Mouse (Mus musculus) left cerebral cortex, adult 2 months (tissue): ENCODE measurements around the gene Galr2. TPM values are rescaled to one million over a fixed set of nuclear protein-coding genes. Genes with fewer than 3 reads are reported as not detected.

Source experiments
- DNase-seq, 2 experiments: peaks; one replicate each; pipeline ENCODE4 v3.0.0; 2021 to 2022; ENCODE audit warnings: low spot score in 2 of 2, mixed read lengths in 1 of 2; ENCODE audit errors: extremely low spot score in 1 of 2
- H3K27ac ChIP-seq: fragments of 200-600 bp; 2 replicates; pipeline ENCODE4 v1.8.1; 2022
- H3K4me3 ChIP-seq: fragments of 200-600 bp; 2 replicates; pipeline ENCODE4 v1.8.1; 2022
- CTCF ChIP-seq: fragments of 200-600 bp; IDR thresholded peaks from 2 replicates; pipeline ENCODE4 v1.8.1; 2022; ENCODE audit warnings: antibody characterized with exemption, mild to moderate bottlenecking, moderate library complexity
- intact Hi-C: fragments of 180-260 bp; cut with DNase I; formaldehyde crosslinking; loops from one replicate; pipeline ENCODE4 v1.15.1; 2025
- total RNA-seq, 2 experiments: library from RNA; stranded (reverse); gene quantifications; 2 replicates each; pipeline ENCODE4 v1.2.3; 2021

Gene Galr2
- total RNA-seq, 2 experiments from 2014 or later = not detected

- TF ChIP-seq CTCF = no peak
- Histone ChIP-seq H3K4me3 (no peak overlapping the region), H3K27ac (no peak overlapping the region)
- intact Hi-C loops = no loop called here
- DNase-seq = no peak
Observed at GRCm38 (mm10) chr11:116254627-116255026, 26.1 kb upstream of the Galr2 start.

- DNase-seq = no peak
- intact Hi-C loops = no loop called here
- Histone ChIP-seq H3K27ac (no peak overlapping the region), H3K4me3 (no peak overlapping the region)
- no peak for TF ChIP-seq CTCF
Observed at GRCm38 (mm10) chr11:116255090-116255981, 25.4 kb upstream of the Galr2 start.

- no peak for DNase-seq
Observed at GRCm38 (mm10) chr11:116255982-116256675, 24.6 kb upstream of the Galr2 start.

GRCm38 (mm10) chr11:116259461-116259860 is 21.3 kb upstream of the Galr2 start:
- H3K4me3 ChIP-seq = no peak overlapping the region
- no peak overlapping the region for H3K27ac ChIP-seq
- intact Hi-C loops = no loop called here
- TF ChIP-seq CTCF = no peak
- no peak for DNase-seq

More at GRCm38 (mm10) chr11:116255982-116256675, 24.6 kb upstream of the Galr2 start:
- no peak for TF ChIP-seq CTCF
- no peak overlapping the region for H3K4me3 ChIP-seq
- peak overlapping the region; percentile 15; the same call in 1 of the 2 replicates for H3K27ac ChIP-seq
- intact Hi-C loops = no loop called here

GRCm38 (mm10) chr11:116260259-116260658 is 20.5 kb upstream of the Galr2 start:
- no peak overlapping the region for H3K27ac ChIP-seq
- intact Hi-C loops = no loop called here
- no peak overlapping the region for H3K4me3 ChIP-seq
- TF ChIP-seq CTCF = no peak
- no peak for DNase-seq

GRCm38 (mm10) chr11:116265352-116265751 is 15.4 kb upstream of the Galr2 start:
- intact Hi-C loops = no loop called here
- TF ChIP-seq CTCF = no peak
- no peak overlapping the region for H3K4me3 ChIP-seq

GRCm38 (mm10) chr11:116265850-116266249 is 14.9 kb upstream of the Galr2 start:
- TF ChIP-seq CTCF = no peak
- H3K4me3 ChIP-seq = no peak overlapping the region
- DNase-seq = no peak
- intact Hi-C loops = no loop called here
- no peak overlapping the region for H3K27ac ChIP-seq

More at GRCm38 (mm10) chr11:116265352-116265751, 15.4 kb upstream of the Galr2 start:
- no peak overlapping the region for H3K27ac ChIP-seq
- no peak for DNase-seq

GRCm38 (mm10) chr11:116267637-116268036 is 13.1 kb upstream of the Galr2 start:
- DNase-seq = no peak
- Histone ChIP-seq H3K4me3 (no peak overlapping the region), H3K27ac (no peak overlapping the region)
- peak; percentile 19 for TF ChIP-seq CTCF
- intact Hi-C loops = no loop called here

- Histone ChIP-seq H3K4me3 (no peak overlapping the region), H3K27ac (no peak overlapping the region)
- DNase-seq = no peak
- intact Hi-C loops = no loop called here
- no peak for TF ChIP-seq CTCF
Observed at GRCm38 (mm10) chr11:116268313-116268712, 12.4 kb upstream of the Galr2 start.

- Histone ChIP-seq H3K27ac (no peak overlapping the region), H3K4me3 (no peak overlapping the region)
- no peak for DNase-seq
- intact Hi-C loops = no loop called here
- no peak for TF ChIP-seq CTCF
Observed at GRCm38 (mm10) chr11:116269560-116269959, 11.2 kb upstream of the Galr2 start.

- peak overlapping the region; percentile 76 for H3K4me3 ChIP-seq
- no peak for DNase-seq
- intact Hi-C loops = no loop called here
- TF ChIP-seq CTCF = no peak
- H3K27ac ChIP-seq = no peak overlapping the region
Observed at GRCm38 (mm10) chr11:116272589-116273468, 7.9 kb upstream of the Galr2 start.
